24 mouse cellular contexts compared by ENCODE assay signal in genomic region chr8:104866844-104867531, GRCm38 (mm10). TPM values are rescaled to one million over a fixed set of nuclear protein-coding genes. Genes with fewer than 3 reads are reported as not detected.
ATAC-seq and TF ChIP-seq lines count a peak whose summit lies in the region.
"Not testable (repeated sequence)": the region's sequence is repeated elsewhere in the genome, so short reads cannot be mapped to it uniquely, and the experiment has no call there.
"Had no signal": no experiment of that assay in that cellular context is flagged by ENCODE, and none has a peak within 500 bp of the region (broad histone marks: within the 10 kb centered on the region; RNA-seq: fewer than 3 reads in every experiment).

No protein-coding gene starts in this region.

- peak; percentile 99 for ATAC-seq in common myeloid progenitor, adult 5-6 weeks (replicated peaks; ENCODE audit: low read depth, poor library complexity, severe bottlenecking)
- ATAC-seq in inflammation-experienced regulatory T-cells, adult 6 months: peak; percentile 99
- ATAC-seq in intestine, postnatal 0 days: peak; percentile 96
- ATAC-seq in megakaryocyte, adult 5-6 weeks (ENCODE audit: poor library complexity, severe bottlenecking): peak; percentile 68
- peak; percentile 78 for ATAC-seq in stomach, embryonic 15.5 days (ENCODE audit: insufficient read depth, low FRiP score, low read depth)

- H3K36me3 ChIP-seq in intestine, postnatal 0 days (ENCODE audit: control insufficient read depth, insufficient read depth); stomach, embryonic 15.5 days: not testable (repeated sequence)

- TF ChIP-seq CTCF in intestine, postnatal 0 days (IDR thresholded peaks at IDR 0.05; ENCODE audit: low read depth): not testable (repeated sequence)

- H3K27me3 ChIP-seq in intestine, postnatal 0 days (replicated peaks; ENCODE audit: control insufficient read depth, insufficient read depth, low read length); stomach, embryonic 15.5 days (replicated peaks): not testable (repeated sequence)

- not testable (repeated sequence) for H3K9ac ChIP-seq in intestine, postnatal 0 days (ENCODE audit: low read depth, low read length); stomach, embryonic 15.5 days

- H3K4me2 ChIP-seq in intestine, postnatal 0 days (replicated peaks; ENCODE audit: low read depth); stomach, embryonic 15.5 days: not testable (repeated sequence)

- H3K9me3 ChIP-seq in intestine, postnatal 0 days (ENCODE audit: control insufficient read depth); stomach, embryonic 15.5 days: not testable (repeated sequence)

- not testable (repeated sequence) for H3K4me3 ChIP-seq in intestine, postnatal 0 days (ENCODE audit: low read depth, low read length); stomach, embryonic 15.5 days (replicated peaks)

- not testable (repeated sequence) for H3K27ac ChIP-seq in intestine, postnatal 0 days (ENCODE audit: low read depth, low read length); stomach, embryonic 15.5 days

- not testable (repeated sequence) for H3K4me1 ChIP-seq in intestine, postnatal 0 days (replicated peaks; ENCODE audit: control insufficient read depth, insufficient read depth, low read length); stomach, embryonic 15.5 days

- no CpG with 5 or more reads among the region's 4 CpGs for WGBS in intestine, postnatal 0 days
- WGBS in stomach, embryonic 15.5 days: no CpG with 5 or more reads among the region's 4 CpGs

RNA-seq across cellular contexts. Expression of gene Ces2c, which starts 20.1 kb away (rescaled TPM):
- total RNA-seq in common myeloid progenitor, adult 5-6 weeks (2017): not detected in 2 replicates
- 10 to 100 TPM; 13.5 to 37.4 (median 35.5) TPM for polyA plus RNA-seq in inflammation-experienced regulatory T-cells, adult 6 months (2017; shearing (Covaris generic))
- 6.1 and 7.2 TPM in 2 replicates for polyA plus RNA-seq in intestine, postnatal 0 days (2015; fragmentation: Nextera tagmentation; extraction: Ambion mirVana)
- not detected in 2 replicates for total RNA-seq in megakaryocyte, adult 5-6 weeks (2015)
- total RNA-seq in megakaryocyte, adult 5-6 weeks (2017): not detected in 2 replicates
- polyA plus RNA-seq in stomach, embryonic 15.5 days (2015; fragmentation: Nextera tagmentation; extraction: Ambion mirVana): 0.80 and 0.87 TPM in 2 replicates
- total RNA-seq: adrenal gland, adult 18-20 months; adrenal gland, postnatal 36 days; ES-E14; forebrain, postnatal 0 days; heart, adult 18-20 months; heart, postnatal 10 days; heart, postnatal 36 days; hindbrain, postnatal 0 days had no signal
- polyA plus RNA-seq: C2C12; embryonic facial prominence, embryonic 12.5 days; embryonic facial prominence, embryonic 15.5 days; forebrain, embryonic 11.5 days; forebrain, embryonic 14.5 days; forebrain, postnatal 0 days; frontal cortex, adult 2 months; heart, embryonic 12.5 days; heart, embryonic 15.5 days; hindbrain, embryonic 11.5 days; hindbrain, embryonic 14.5 days; hindbrain, postnatal 0 days had no signal

RNA-seq across cellular contexts. Expression of gene Ces2b, which starts 35.6 kb away (rescaled TPM):
- total RNA-seq in common myeloid progenitor, adult 5-6 weeks (2017): not detected in 2 replicates
- under 1 TPM in 1 of 3 experiments, not detected in 2; 0.13 TPM for polyA plus RNA-seq in inflammation-experienced regulatory T-cells, adult 6 months (2017; shearing (Covaris generic))
- 0.52 and 1.2 TPM in 2 replicates for polyA plus RNA-seq in intestine, postnatal 0 days (2015; fragmentation: Nextera tagmentation; extraction: Ambion mirVana)
- total RNA-seq in megakaryocyte, adult 5-6 weeks (2015): not detected in 2 replicates
- not detected in 2 replicates for total RNA-seq in megakaryocyte, adult 5-6 weeks (2017)
- polyA plus RNA-seq in stomach, embryonic 15.5 days (2015; fragmentation: Nextera tagmentation; extraction: Ambion mirVana): 0.55 and 0.59 TPM in 2 replicates
- total RNA-seq: ES-E14; forebrain, postnatal 0 days had no signal
- polyA plus RNA-seq: C2C12; forebrain, postnatal 0 days; heart, embryonic 12.5 days had no signal

RNA-seq across cellular contexts. Expression of gene Ces2e, which starts 59.1 kb away (rescaled TPM):
- total RNA-seq in common myeloid progenitor, adult 5-6 weeks (2017): not detected in 2 replicates
- polyA plus RNA-seq in inflammation-experienced regulatory T-cells, adult 6 months (2017; shearing (Covaris generic)): not detected
- polyA plus RNA-seq in intestine, postnatal 0 days (2015; fragmentation: Nextera tagmentation; extraction: Ambion mirVana): 161 and 172 TPM in 2 replicates
- total RNA-seq in megakaryocyte, adult 5-6 weeks (2015): not detected in 2 replicates
- total RNA-seq in megakaryocyte, adult 5-6 weeks (2017): not detected in 2 replicates
- 3.0 and 5.0 TPM in 2 replicates for polyA plus RNA-seq in stomach, embryonic 15.5 days (2015; fragmentation: Nextera tagmentation; extraction: Ambion mirVana)
- total RNA-seq: forebrain, postnatal 0 days; gastrocnemius, adult 2 months; hindbrain, postnatal 0 days had no signal
- polyA plus RNA-seq: embryonic facial prominence, embryonic 12.5 days; forebrain, embryonic 11.5 days; forebrain, embryonic 14.5 days; forebrain, postnatal 0 days; frontal cortex, adult 2 months; heart, embryonic 12.5 days; hindbrain, embryonic 11.5 days; hindbrain, embryonic 14.5 days; hindbrain, postnatal 0 days had no signal

Comparison
In these comparisons a context has a peak if more than half of its experiments do, and no peak if none do; other contexts are left out.
1. RNA of gene Ces2e, which starts 59.1 kb away (polyA plus RNA-seq): 161 to 172 TPM in intestine, postnatal 0 days; 3.0 to 5.0 TPM in stomach, embryonic 15.5 days and not detected in inflammation-experienced regulatory T-cells, adult 6 months; every median in the first group is over 10 times any median in the second.
2. Peak in every context shown above with its lines, with median percentiles within 50 percentile points of each other: ATAC-seq.